Mouse (Mus musculus): ENCODE measurements around the gene Pycr1. TPM values are rescaled to one million over a fixed set of nuclear protein-coding genes. Genes with fewer than 3 reads are reported as not detected.

The Pycr1 gene
- total and polyA plus RNA-seq, 3 experiments: 21.0 to 75.3 (median 32.3) TPM

- Histone ChIP-seq H3K9ac (ENCODE audit: insufficient read depth, low read depth) (peak within 1 kb of the TSS; percentile 89), H3K4me3 (replicated peaks in 1 of 3; ENCODE audit: low read depth in 2 of 3, low read length in 2 of 3, poor library complexity in 1 of 3) (peak within 1 kb of the TSS; percentile 61 to 85 (median 71)), H3K27me3 (replicated peaks) (no peaks in the 10 kb centered on the region), H3K79me2 (replicated peaks; ENCODE audit: control insufficient read depth, extremely low read depth, insufficient read depth, poor library complexity, severe bottlenecking) (peaks cover 4% of the 10 kb centered on the region; the same call in 1 of the 2 replicates), H3K9me3 (replicated peaks; ENCODE audit: low read length) (no peaks in the 10 kb centered on the region), H3K27ac (ENCODE audit: insufficient read depth, low read depth) (peak within 1 kb of the TSS; percentile 75), H3K36me3 (replicated peaks in 1 of 2; ENCODE audit: control insufficient read depth in 1 of 2, insufficient read depth in 1 of 2, low read length in 1 of 2) (peaks cover 11 to 26% of the 10 kb centered on the region in 2 experiments), H3K4me2 (ENCODE audit: insufficient read depth, low read depth, poor library complexity, severe bottlenecking) (peak within 1 kb of the TSS; percentile 70), H3K4me1 (ENCODE audit: control insufficient read depth in 1 of 2, insufficient read depth in 2 of 2) (peaks cover 2 to 43% of the 10 kb centered on the region in 2 experiments; a peak in 2 of 4 replicates)
- in situ Hi-C loops (cut with MboI; ENCODE audit: low pct_ligation_motif_present, low pct_unique_long_range_greater_than_20kb, low sequenced_read_pairs) (no loop called here), dilution Hi-C loops (cut with MboI; ENCODE audit: extremely low pct_ligation_motif_present, extremely low pct_unique_long_range_greater_than_20kb, low sequenced_read_pairs) (no loop called here)
- DNase-seq (ENCODE audit: extremely low read depth): peak; percentile 97
- TF ChIP-seq RCOR1 (conservative IDR thresholded peaks at IDR 0.05; ENCODE audit: low read depth, low read length) (0 out of 2 replicates have a peak, but pooled peaks have one; percentile 48), NELFE (IDR thresholded peaks at IDR 0.05; ENCODE audit: low read depth, low read length) (peak; percentile 88), HCFC1 (IDR thresholded peaks at IDR 0.05; ENCODE audit: low read depth, low read length) (peak; percentile 81), PAX5 (IDR thresholded peaks at IDR 0.05; ENCODE audit: low read length) (no peak), JUND (conservative IDR thresholded peaks at IDR 0.05; ENCODE audit: low read depth, low read length) (no peak), ZKSCAN1 (IDR thresholded peaks at IDR 0.05; ENCODE audit: borderline replicate concordance, low read depth, low read length) (no peak; the same call in 1 of the 2 replicates), MYC (IDR thresholded peaks at IDR 0.05; ENCODE audit: low read depth, low read length) (peak; percentile 96), KAT2A (IDR thresholded peaks at IDR 0.05; ENCODE audit: insufficient replicate concordance, low read length) (peak; percentile 68; the same call in 1 of the 2 replicates), POLR2AphosphoS2 (IDR thresholded peaks at IDR 0.05; ENCODE audit: low read depth, low read length) (no peak; the same call in 1 of the 2 replicates), ZNF384 (IDR thresholded peaks at IDR 0.05; ENCODE audit: low read depth, low read length) (no peak), ZC3H11A (IDR thresholded peaks at IDR 0.05; ENCODE audit: low read depth, low read length) (no peak), ZMIZ1 (IDR thresholded peaks at IDR 0.05; ENCODE audit: low read depth, low read length) (peak; percentile 81), POLR2A (IDR thresholded peaks at IDR 0.05; ENCODE audit: low read depth, low read length) (peak; percentile 87), IRF4 (IDR thresholded peaks at IDR 0.05; ENCODE audit: low read depth, low read length) (peak; percentile 57; the same call in 1 of the 2 replicates), CTCF (conservative IDR thresholded peaks at IDR 0.05 in 1 of 2, IDR thresholded peaks at IDR 0.05 in 1 of 2; ENCODE audit: low read depth in 2 of 2, low read length in 2 of 2) (no peak), ELF1 (IDR thresholded peaks at IDR 0.05; ENCODE audit: low read depth, low read length) (peak; percentile 95), CHD1 (IDR thresholded peaks at IDR 0.05; ENCODE audit: low read depth, low read length) (no peak), MAX (IDR thresholded peaks at IDR 0.05; ENCODE audit: low read length) (peak; percentile 97), SIN3A (IDR thresholded peaks at IDR 0.05; ENCODE audit: low read length) (peak; percentile 95), CHD2 (IDR thresholded peaks at IDR 0.05; ENCODE audit: low read length) (0 out of 2 replicates have a peak, but pooled peaks have one; percentile 1), RAD21 (IDR thresholded peaks at IDR 0.05; ENCODE audit: low read depth, low read length) (no peak), JUN (IDR thresholded peaks at IDR 0.05; ENCODE audit: insufficient read depth, low read depth, low read length) (no peak), E2F4 (IDR thresholded peaks at IDR 0.05; ENCODE audit: insufficient replicate concordance, low read depth, low read length) (0 out of 2 replicates have a peak, but pooled peaks have one; percentile 16), MAZ (IDR thresholded peaks at IDR 0.05; ENCODE audit: low read depth, low read length) (0 out of 2 replicates have a peak, but pooled peaks have one; percentile 8), USF1 (IDR thresholded peaks at IDR 0.05; ENCODE audit: low read depth, low read length) (peak; percentile 98), GABPA (IDR thresholded peaks at IDR 0.05; ENCODE audit: insufficient replicate concordance, low read depth, low read length) (no peak), BHLHE40 (IDR thresholded peaks at IDR 0.05; ENCODE audit: low read depth, low read length) (peak; percentile 100), NRF1 (IDR thresholded peaks at IDR 0.05; ENCODE audit: low read depth, low read length) (peak; percentile 61), SMC3 (IDR thresholded peaks at IDR 0.05; ENCODE audit: low read depth, low read length) (0 out of 2 replicates have a peak, but pooled peaks have one; percentile 12), MEF2A (IDR thresholded peaks at IDR 0.05; ENCODE audit: borderline replicate concordance, low read depth, low read length) (no peak), TCF12 (IDR thresholded peaks at IDR 0.05; ENCODE audit: low read depth, low read length) (peak; percentile 89), MAFK (IDR thresholded peaks at IDR 0.05; ENCODE audit: insufficient replicate concordance, low read length) (no peak), TBP (conservative IDR thresholded peaks at IDR 0.05; ENCODE audit: low read depth, low read length) (0 out of 2 replicates have a peak, but pooled peaks have one; percentile 58), EP300 (IDR thresholded peaks at IDR 0.05; ENCODE audit: low read length) (no peak), MXI1 (IDR thresholded peaks at IDR 0.05; ENCODE audit: low read depth, low read length) (peak; percentile 97), UBTF (IDR thresholded peaks at IDR 0.05; ENCODE audit: low read depth, low read length) (no peak; the same call in 1 of the 2 replicates), USF2 (conservative IDR thresholded peaks at IDR 0.05; ENCODE audit: low read depth, low read length) (peak; percentile 84)
These were observed 29.4 kb upstream of the Pycr1 start, which contains the start of gene Aspscr1 for GRCm38 (mm10) chr11:120672687-120673593. Gene Aspscr1 (plus strand): TSS chr11:120672973.
